Mouse (Mus musculus): Measurements from ENCODE around the gene Sh3d19. TPM values are rescaled to one million over a fixed set of nuclear protein-coding genes. Genes with fewer than 3 reads are reported as not detected.

The Sh3d19 gene
- polyA plus RNA-seq, 1 experiment from 2014 or later = 8.6 TPM

DNA sequence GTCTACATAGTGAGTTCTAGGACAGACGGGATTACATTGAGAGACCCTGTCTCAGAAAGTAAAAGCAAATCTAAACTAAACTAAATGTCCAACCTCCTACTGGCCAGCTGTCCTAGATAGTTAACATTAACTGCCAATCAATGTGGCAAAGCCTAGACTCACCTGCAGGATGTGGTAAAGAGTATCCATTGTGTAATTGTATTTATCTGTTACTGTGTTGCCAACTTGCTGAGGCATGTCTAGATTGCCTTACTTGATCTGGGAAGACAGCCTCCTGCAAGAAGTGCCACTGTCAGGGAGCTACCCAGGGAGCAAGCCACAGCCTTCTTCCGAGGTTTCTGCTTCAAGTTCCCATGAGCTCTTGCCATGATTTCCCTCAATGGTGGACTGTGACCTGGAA lies 16.3 kb downstream of the Sh3d19 start:
- ATAC-seq (ENCODE audit: low read depth) = no peak
- no peak overlapping the region for H3K27ac ChIP-seq (replicated peaks)
- no peaks in the 10 kb centered on the region for H3K4me1 ChIP-seq (replicated peaks)
- no peak overlapping the region for H3K9ac ChIP-seq
- no peak overlapping the region for H3K4me3 ChIP-seq
- no peaks in the 10 kb centered on the region for H3K27me3 ChIP-seq
- WGBS = 88% methylated on average over 2 of the region's 2 CpGs
- H3K9me3 ChIP-seq = no peaks in the 10 kb centered on the region
- H3K36me3 ChIP-seq = no peaks in the 10 kb centered on the region
- no peak overlapping the region for H3K4me2 ChIP-seq

DNA sequence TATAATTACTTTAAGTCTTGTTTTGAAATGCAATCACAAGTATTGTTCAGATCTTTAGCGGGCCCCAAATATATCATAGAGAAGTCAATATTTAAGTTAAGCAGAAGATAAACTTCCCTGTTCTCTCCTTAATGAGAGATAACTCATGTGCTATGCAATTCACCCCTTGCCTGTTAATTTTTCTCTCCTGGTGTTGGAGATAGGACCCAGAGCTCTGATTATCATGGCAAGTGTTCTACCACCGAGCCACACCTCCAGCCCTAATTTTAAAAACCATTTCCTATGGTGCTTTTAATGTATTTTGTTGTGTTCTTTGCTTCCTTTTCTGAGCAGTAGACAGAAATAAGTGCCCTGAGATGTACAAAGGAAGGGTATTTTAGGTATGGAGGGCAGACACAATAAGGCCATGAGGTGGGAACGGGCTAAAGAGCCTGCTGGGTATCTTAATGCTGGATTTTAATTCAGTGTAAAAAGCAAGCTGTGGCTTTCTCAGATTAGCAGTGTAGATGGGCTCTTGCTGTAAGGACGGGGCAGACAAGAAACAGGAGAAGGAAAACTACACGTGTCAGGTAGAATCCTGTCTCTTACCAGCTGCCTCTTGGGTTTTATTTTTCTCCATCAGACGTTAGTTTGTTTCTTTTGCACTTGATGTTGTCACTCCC lies 20.4 kb downstream of the Sh3d19 start:
- Histone ChIP-seq H3K36me3 (no peaks in the 10 kb centered on the region), H3K9ac (no peak overlapping the region), H3K4me2 (no peak overlapping the region), H3K9me3 (no peaks in the 10 kb centered on the region), H3K4me3 (no peak overlapping the region), H3K27ac (replicated peaks) (no peak overlapping the region), H3K27me3 (no peaks in the 10 kb centered on the region), H3K4me1 (replicated peaks) (no peaks in the 10 kb centered on the region)
- no peak for ATAC-seq (ENCODE audit: low read depth)
- WGBS = 76% methylated on average over 6 of the region's 6 CpGs

DNA sequence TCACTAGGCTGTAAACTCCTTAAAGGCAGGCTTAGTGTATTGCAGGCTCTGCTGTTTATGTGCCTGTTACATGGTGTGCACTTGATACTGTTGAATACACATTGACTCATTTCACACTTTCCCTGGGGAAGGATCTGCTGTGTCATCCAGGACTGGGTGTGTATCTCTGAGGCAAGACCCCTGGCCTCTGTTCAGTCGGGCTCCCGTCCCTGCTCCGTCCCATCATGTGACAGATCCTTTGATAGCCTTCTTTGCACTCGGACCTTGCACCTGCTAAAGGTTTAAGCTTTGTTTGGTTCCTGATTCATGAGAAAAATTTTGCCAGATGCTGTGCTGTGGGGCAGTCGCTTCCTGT lies 20.9 kb downstream of the Sh3d19 start:
- 75% methylated on average over 5 of the region's 5 CpGs for WGBS
- no peaks in the 10 kb centered on the region for H3K36me3 ChIP-seq
- no peak overlapping the region for H3K4me2 ChIP-seq
- H3K27ac ChIP-seq (replicated peaks) = no peak overlapping the region
- no peaks in the 10 kb centered on the region for H3K4me1 ChIP-seq (replicated peaks)
- ATAC-seq (ENCODE audit: low read depth) = no peak
- no peak overlapping the region for H3K9ac ChIP-seq
- H3K27me3 ChIP-seq = no peaks in the 10 kb centered on the region
- no peak overlapping the region for H3K4me3 ChIP-seq
- no peaks in the 10 kb centered on the region for H3K9me3 ChIP-seq

DNA sequence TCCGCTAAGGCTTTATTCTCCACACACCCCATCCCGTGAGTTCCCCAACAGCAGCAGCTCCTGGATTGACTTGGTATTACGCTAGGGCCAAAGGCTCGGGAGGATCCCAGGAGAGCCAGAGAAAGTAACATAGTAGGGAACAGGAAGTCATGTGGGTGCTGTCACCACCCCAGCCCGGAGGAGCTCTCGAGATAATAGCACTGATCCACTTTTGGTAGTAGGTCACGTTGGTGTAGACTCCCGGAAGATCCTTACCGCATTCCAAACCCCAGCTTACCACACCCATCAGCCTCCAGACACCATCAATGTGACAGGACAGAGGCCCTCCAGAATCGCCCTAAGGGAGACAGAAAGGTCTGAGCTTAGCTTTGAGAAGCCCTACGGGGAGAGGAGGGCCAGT lies 22.8 kb downstream of the Sh3d19 start:
- 71% methylated on average over 11 of the region's 11 CpGs for WGBS

DNA sequence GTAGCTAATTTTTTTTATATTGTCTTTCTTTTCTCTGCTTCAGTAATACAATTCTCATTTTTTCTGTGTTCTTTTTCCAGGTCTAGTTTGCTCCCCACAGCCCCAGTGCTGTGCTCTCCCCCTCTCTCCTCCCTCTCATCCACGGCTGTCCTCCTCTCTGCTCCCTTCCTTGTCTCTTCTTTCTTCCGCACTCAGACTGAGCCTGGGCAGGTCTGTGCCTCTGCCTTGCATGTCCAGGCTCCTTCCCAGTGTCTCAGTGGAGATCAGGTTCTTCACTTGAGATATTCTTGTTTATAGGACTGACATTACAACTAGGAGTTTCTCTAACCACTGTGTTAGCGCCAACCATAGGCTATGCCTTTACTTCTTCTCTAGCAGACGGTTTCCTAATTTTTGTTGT lies 23.7 kb downstream of the Sh3d19 start:
- WGBS = 68% methylated on average over 4 of the region's 4 CpGs
- Histone ChIP-seq H3K4me1 (replicated peaks) (no peaks in the 10 kb centered on the region), H3K9me3 (no peaks in the 10 kb centered on the region), H3K36me3 (no peaks in the 10 kb centered on the region), H3K27me3 (no peaks in the 10 kb centered on the region), H3K4me3 (no peak overlapping the region), H3K9ac (no peak overlapping the region), H3K4me2 (no peak overlapping the region), H3K27ac (replicated peaks) (no peak overlapping the region)
- no peak for ATAC-seq (ENCODE audit: low read depth)

More for the DNA sequence above, 22.8 kb downstream of the Sh3d19 start:
- no peak for ATAC-seq (ENCODE audit: low read depth)
- no peaks in the 10 kb centered on the region for H3K9me3 ChIP-seq
- no peak overlapping the region for H3K9ac ChIP-seq
- no peaks in the 10 kb centered on the region for H3K36me3 ChIP-seq
- H3K27me3 ChIP-seq = no peaks in the 10 kb centered on the region
- no peak overlapping the region for H3K4me2 ChIP-seq
- H3K4me1 ChIP-seq (replicated peaks) = no peaks in the 10 kb centered on the region
- H3K27ac ChIP-seq (replicated peaks) = no peak overlapping the region
- no peak overlapping the region for H3K4me3 ChIP-seq

DNA sequence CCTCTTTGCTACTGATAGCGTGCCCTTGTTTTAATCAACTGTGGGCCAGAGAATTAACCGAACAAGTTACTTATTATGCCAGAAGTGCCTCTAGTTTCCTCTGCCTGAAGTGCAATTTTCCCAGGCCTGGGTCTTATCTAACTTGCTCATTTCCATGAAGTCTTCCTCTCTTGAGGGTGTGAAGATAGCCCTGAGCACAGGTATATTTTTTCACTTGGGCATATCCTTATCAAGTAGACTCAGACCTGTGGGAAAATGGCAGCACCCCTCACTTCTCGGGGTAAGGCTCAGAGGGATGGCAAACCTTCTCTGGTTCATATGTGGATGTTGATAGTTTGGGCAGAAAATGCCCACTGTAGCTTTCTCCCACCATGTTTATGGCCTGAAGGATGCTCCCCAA lies 30.4 kb downstream of the Sh3d19 start:
- Histone ChIP-seq H3K4me1 (replicated peaks) (no peaks in the 10 kb centered on the region), H3K9ac (no peak overlapping the region), H3K36me3 (no peaks in the 10 kb centered on the region), H3K9me3 (no peaks in the 10 kb centered on the region), H3K4me2 (no peak overlapping the region), H3K27ac (replicated peaks) (no peak overlapping the region), H3K27me3 (no peaks in the 10 kb centered on the region), H3K4me3 (no peak overlapping the region)
- ATAC-seq (ENCODE audit: low read depth) = no peak
- 94% methylated on average over 3 of the region's 3 CpGs for WGBS

DNA sequence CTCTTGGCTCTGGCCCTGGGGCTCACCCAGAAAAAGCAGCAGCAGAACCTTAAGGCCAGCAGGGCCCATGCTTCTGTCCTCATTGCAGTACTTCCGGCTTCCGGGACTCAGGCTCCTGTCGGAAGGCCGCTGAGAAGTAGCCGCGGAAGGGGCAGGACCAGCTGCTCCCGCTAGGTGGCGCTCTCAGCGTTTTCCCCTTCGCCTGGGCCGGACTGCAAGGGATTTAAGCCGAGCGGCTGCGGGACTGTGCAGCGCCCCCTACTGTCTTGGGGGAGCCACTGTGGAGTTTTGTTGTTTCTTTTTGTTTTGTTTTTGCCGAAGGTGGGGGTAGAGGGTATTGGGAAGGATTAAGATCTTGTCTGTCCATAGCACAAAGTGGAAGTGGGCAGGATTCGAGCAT lies 31.5 kb downstream of the Sh3d19 start, which contains the start of gene Prss48:
Prss48 (minus strand) TSS at position 69 of the 400 bp plus-strand sequence.
- Histone ChIP-seq H3K4me3 (no peak within 1 kb of the TSS), H3K9me3 (no peaks in the 10 kb centered on the region), H3K4me2 (no peak within 1 kb of the TSS), H3K27me3 (no peaks in the 10 kb centered on the region), H3K9ac (no peak within 1 kb of the TSS), H3K4me1 (replicated peaks) (no peaks in the 10 kb centered on the region), H3K27ac (replicated peaks) (no peak within 1 kb of the TSS), H3K36me3 (no peaks in the 10 kb centered on the region)
- WGBS = 78% methylated on average over 17 of the region's 17 CpGs
- no peak for ATAC-seq (ENCODE audit: low read depth)

DNA sequence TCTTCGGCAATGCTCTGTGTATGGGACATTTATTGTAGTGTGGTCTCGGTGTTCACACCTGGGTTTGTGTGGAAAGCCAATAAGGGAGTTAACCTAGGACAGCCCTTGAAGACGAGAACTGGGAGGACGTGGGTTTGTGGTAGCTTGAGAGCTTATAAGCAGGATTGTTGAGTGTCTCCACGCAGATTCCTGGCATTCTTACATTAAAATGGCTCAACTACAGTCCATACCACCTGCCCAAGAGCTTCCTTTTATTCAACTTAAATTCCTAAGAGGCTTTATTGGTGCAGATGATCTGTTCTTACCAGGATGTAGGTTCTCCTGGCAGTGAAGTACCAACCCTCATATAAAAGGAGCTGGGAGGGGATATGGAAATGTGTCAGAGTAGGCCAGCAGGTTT lies 32.0 kb downstream of the Sh3d19 start:
- H3K27me3 ChIP-seq = no peaks in the 10 kb centered on the region
- ATAC-seq (ENCODE audit: low read depth) = no peak
- no peak overlapping the region for H3K4me3 ChIP-seq
- no peak overlapping the region for H3K4me2 ChIP-seq
- H3K9ac ChIP-seq = no peak overlapping the region
- H3K4me1 ChIP-seq (replicated peaks) = no peaks in the 10 kb centered on the region
- 91% methylated on average over 5 of the region's 5 CpGs for WGBS
- no peaks in the 10 kb centered on the region for H3K9me3 ChIP-seq
- H3K36me3 ChIP-seq = no peaks in the 10 kb centered on the region
- H3K27ac ChIP-seq (replicated peaks) = no peak overlapping the region

DNA sequence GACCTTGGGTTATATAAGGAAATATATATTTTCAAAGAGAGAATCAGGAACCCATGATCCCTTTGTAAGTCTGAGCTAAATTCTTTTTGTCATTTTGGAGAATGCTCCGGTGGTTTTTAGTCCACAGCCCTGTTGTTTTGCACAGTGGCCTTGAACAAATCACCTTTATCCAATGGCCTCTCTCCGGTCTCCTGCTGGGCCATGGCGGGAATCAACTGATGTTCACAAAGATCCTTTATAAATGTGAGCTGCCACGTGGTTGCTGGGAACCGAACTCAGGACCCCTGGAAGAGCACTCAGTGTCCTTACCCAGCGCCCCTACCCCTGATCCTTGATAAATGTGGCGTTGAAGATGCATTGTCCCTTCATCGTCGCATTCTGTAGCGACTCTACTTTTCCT lies 33.8 kb downstream of the Sh3d19 start:
- Histone ChIP-seq H3K9me3 (no peaks in the 10 kb centered on the region), H3K4me2 (no peak overlapping the region), H3K27ac (replicated peaks) (no peak overlapping the region), H3K9ac (no peak overlapping the region), H3K4me1 (replicated peaks) (no peaks in the 10 kb centered on the region), H3K36me3 (no peaks in the 10 kb centered on the region; the same call in 1 of the 2 replicates), H3K4me3 (no peak overlapping the region), H3K27me3 (no peaks in the 10 kb centered on the region)
- no peak for ATAC-seq (ENCODE audit: low read depth)
- WGBS = 85% methylated on average over 10 of the region's 10 CpGs

DNA sequence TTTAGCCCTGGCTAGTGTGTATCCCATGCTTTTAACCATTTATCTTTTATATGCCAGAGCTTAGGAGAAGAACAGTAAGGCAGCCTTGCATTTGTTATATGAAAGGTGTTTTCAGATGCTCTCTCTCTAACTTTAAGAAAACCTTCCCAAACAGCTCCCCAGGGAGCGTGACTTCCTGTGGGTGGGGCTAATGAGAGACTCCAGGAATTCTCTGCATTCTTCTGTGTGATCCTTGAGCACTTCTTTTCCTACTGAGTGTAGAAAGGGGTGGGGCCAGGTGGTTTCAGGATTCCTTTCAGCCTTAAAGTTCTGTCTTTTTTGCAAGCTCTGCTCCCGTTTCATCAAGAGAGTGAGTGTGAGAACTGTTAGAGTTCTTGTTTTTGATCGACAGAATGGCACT lies 39.7 kb downstream of the Sh3d19 start:
- no peak overlapping the region for H3K9ac ChIP-seq
- no peak overlapping the region for H3K4me2 ChIP-seq
- H3K27me3 ChIP-seq = no peaks in the 10 kb centered on the region
- no peak for ATAC-seq (ENCODE audit: low read depth)
- H3K4me1 ChIP-seq (replicated peaks) = no peaks in the 10 kb centered on the region
- H3K4me3 ChIP-seq = no peak overlapping the region
- no peak overlapping the region for H3K27ac ChIP-seq (replicated peaks)
- no peaks in the 10 kb centered on the region for H3K9me3 ChIP-seq
- no peaks in the 10 kb centered on the region; the same call in 1 of the 2 replicates for H3K36me3 ChIP-seq
- 73% methylated on average over 3 of the region's 3 CpGs for WGBS

DNA sequence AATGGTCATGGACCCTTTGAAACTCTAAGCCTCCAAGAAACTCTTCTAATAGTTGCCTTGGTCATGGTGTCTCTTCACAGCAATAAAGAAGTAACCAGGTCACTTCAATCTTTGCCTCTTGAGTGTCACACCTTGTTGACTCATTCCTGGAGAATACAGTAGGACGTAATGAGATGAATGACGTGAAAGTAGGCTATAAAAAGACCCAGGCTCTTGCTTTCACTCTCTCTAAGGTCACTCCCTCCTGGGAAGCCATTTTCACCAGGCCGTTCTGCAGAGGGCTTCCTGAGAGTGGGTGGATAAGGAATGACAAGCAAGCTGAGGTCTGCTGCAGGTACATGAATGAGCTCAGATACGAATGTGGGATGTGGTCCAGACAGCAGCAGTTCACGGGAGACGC lies 40.5 kb downstream of the Sh3d19 start:
- no peak overlapping the region for H3K4me2 ChIP-seq
- no peak for ATAC-seq (ENCODE audit: low read depth)
- 86% methylated on average over 6 of the region's 6 CpGs for WGBS
- H3K9ac ChIP-seq = no peak overlapping the region
- H3K9me3 ChIP-seq = no peaks in the 10 kb centered on the region
- H3K27ac ChIP-seq (replicated peaks) = no peak overlapping the region
- H3K4me3 ChIP-seq = no peak overlapping the region
- H3K4me1 ChIP-seq (replicated peaks) = no peaks in the 10 kb centered on the region
- no peaks in the 10 kb centered on the region; the same call in 1 of the 2 replicates for H3K36me3 ChIP-seq
- H3K27me3 ChIP-seq = no peaks in the 10 kb centered on the region

DNA sequence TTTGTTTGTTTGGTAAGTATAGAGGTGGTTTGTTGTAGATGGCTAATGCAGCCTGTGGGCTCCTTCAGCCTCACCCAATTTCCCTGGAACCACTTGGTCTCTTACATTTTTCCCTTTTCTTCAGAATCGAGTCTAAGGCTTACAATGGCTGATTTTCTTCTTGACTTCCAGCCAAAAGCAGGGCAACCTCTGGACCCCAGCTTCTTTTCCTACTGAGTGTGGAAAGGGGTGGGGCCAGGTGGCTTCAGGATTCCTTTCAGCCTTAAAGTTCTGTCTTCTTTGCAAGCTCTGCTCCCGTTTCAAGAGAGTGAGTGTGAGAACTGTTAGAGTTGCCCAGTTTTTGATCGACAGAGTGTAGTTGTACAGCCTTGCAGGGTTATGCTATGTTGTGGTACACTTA lies 40.9 kb downstream of the Sh3d19 start:
- 78% methylated on average over 3 of the region's 3 CpGs for WGBS
- Histone ChIP-seq H3K4me3 (no peak overlapping the region), H3K9ac (no peak overlapping the region), H3K9me3 (no peaks in the 10 kb centered on the region), H3K4me1 (replicated peaks) (no peaks in the 10 kb centered on the region), H3K27ac (replicated peaks) (no peak overlapping the region), H3K4me2 (no peak overlapping the region), H3K27me3 (no peaks in the 10 kb centered on the region), H3K36me3 (no peaks in the 10 kb centered on the region; the same call in 1 of the 2 replicates)
- ATAC-seq (ENCODE audit: low read depth) = no peak

DNA sequence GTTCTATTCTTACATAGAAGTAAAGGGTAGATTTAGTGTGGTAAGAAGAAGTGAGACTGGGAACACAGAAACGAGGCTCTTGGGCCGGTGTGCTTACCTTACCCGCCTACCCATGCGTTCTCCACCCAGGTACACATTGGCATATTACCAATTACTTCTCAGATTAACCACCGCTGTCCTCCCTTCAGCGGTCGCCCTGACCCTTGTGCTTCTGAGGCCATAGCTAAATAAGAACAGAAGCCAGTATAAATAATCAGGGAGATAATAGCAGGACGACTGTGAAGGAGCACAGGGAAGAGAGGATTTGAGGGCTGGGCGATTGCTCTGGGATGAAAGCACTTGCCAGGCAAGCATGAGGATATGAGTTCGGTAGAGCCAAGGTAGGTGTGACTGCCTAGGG lies 42.9 kb downstream of the Sh3d19 start:
- H3K27ac ChIP-seq (replicated peaks) = no peak overlapping the region
- no peaks in the 10 kb centered on the region for H3K9me3 ChIP-seq
- H3K4me3 ChIP-seq = no peak overlapping the region
- no peaks in the 10 kb centered on the region for H3K36me3 ChIP-seq
- WGBS = 84% methylated on average over 10 of the region's 10 CpGs
- no peak overlapping the region for H3K4me2 ChIP-seq
- H3K27me3 ChIP-seq = no peaks in the 10 kb centered on the region
- no peak overlapping the region for H3K9ac ChIP-seq
- no peak for ATAC-seq (ENCODE audit: low read depth)
- no peaks in the 10 kb centered on the region for H3K4me1 ChIP-seq (replicated peaks)

Measured in neural tube, embryonic 13.5 days (tissue).